Mouse (Mus musculus) forebrain, embryonic 16.5 days (tissue): Measurements from ENCODE around the gene Ehd1. TPM values are rescaled to one million over a fixed set of nuclear protein-coding genes. Genes with fewer than 3 reads are reported as not detected.

ENCODE experiments used
- ATAC-seq: fragments of 200-750 bp; cut with Nextera tagmentation; 2 replicates; pipeline ENCODE4 v1.8.0; 2017; ENCODE audit warnings: mild to moderate bottlenecking, moderate library complexity
- H3K27ac ChIP-seq: fragments of 300-500 bp; sonication (generic); 2 replicates; pipeline ENCODE4 v1.5.1; 2014; ENCODE audit warnings: low read length, control low read depth
- H3K27me3 ChIP-seq: fragments of 300-500 bp; sonication (generic); replicated peaks from 2 replicates; pipeline ENCODE4 v1.6.1; 2014; ENCODE audit warnings: low read length; ENCODE audit not compliant: control insufficient read depth, insufficient read depth
- H3K36me3 ChIP-seq: fragments of 300-500 bp; sonication (generic); 2 replicates; pipeline ENCODE4 v1.6.1; 2014; ENCODE audit not compliant: control insufficient read depth, insufficient read depth
- H3K4me1 ChIP-seq: fragments of 300-500 bp; sonication (generic); replicated peaks from 2 replicates; pipeline ENCODE4 v1.6.1; 2014; ENCODE audit warnings: low read length; ENCODE audit not compliant: control insufficient read depth, insufficient read depth
- H3K4me2 ChIP-seq: fragments of 300-500 bp; sonication (generic); 2 replicates; pipeline ENCODE4 v1.6.1; 2014; ENCODE audit warnings: mild to moderate bottlenecking, low read length, control low read depth
- H3K4me3 ChIP-seq: fragments of 300-500 bp; sonication (generic); replicated peaks from 2 replicates; pipeline ENCODE4 v1.5.1; 2014; ENCODE audit warnings: mild to moderate bottlenecking, low read length, control low read depth
- H3K9ac ChIP-seq: fragments of 300-500 bp; sonication (generic); replicated peaks from 2 replicates; pipeline ENCODE4 v1.6.1; 2014; ENCODE audit warnings: low read depth, low read length, control low read depth
- H3K9me3 ChIP-seq: fragments of 300-500 bp; sonication (generic); 2 replicates; pipeline ENCODE4 v1.6.1; 2016; ENCODE audit warnings: low read length; ENCODE audit not compliant: control insufficient read depth
- WGBS: fragments of 180-500 bp; shearing (Covaris S2); extraction: QIAGEN DNeasy Blood & Tissue Kit; methylation state at CpG from one replicate; pipeline ENCODE4 v1.1.7; 2014; 5-methylcytosine and 5-hydroxymethylcytosine counted together
- polyA plus RNA-seq: library from polyadenylated mRNA; unstranded; fragments of >200 nt; fragmentation: Nextera tagmentation; extraction: Ambion mirVana; gene quantifications from 2 replicates; pipeline ENCODE4 v1.2.1, GENCODE M21; 2015

The Ehd1 gene
- polyA plus RNA-seq, 1 experiment from 2014 or later = 105 TPM

DNA sequence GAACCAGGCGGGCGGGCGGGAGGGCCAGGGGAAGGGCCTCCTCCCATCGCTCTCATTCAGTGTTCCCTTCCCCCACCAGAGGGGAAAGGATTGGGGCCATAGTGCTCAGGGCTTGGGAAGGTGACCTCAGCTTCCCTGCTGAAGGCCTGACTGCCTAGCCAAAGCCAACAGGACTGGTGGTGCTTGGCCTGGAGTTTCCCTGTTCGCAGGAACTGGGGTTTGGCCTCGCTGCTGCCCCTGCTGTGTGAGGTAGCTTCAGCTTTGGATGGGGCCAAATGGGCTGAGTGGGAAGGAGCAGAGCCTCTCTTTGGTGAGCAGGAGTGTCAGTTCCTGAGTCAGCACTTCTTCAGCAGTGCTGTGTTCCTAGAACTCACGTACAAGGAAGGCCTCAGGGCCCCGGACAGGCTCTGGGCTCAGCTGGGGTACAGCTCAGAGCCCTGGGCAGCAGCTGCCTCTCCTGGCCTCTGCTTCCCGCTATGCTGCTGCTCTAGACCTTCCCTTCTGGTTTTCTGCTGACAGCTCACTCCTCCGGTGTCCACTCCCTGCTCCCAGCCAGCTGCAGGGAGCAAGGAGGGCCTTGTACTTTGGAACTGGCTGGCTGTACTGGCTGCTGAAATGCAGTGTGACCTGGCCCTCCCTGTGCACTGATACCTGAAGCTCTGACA, 14.7 kb downstream of the Ehd1 start:
- H3K4me3 ChIP-seq = no peak overlapping the region

DNA sequence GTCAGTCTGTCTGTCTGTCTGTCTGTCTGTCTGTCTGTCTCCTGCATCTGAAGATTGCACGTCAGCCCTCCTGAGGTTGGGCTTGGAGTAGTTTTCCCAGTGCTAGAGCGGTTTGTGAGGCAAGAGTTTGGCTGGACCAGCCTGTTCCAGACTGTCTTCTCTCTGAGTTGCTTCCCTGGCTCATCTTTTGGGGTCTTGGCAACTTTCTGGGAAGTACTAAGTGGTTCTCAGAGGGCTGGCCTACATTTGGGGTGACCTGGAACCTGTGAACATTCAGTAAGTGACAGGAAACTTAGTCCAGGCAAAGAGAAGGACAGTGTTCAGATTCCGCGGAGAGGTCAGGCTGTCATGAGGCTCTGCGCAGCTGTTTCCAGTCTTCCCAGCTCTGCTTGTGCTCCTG, 15.7 kb downstream of the Ehd1 start:
- H3K27me3 ChIP-seq = no peaks in the 10 kb centered on the region
- H3K4me2 ChIP-seq = no peak overlapping the region
- no peak overlapping the region for H3K4me3 ChIP-seq
- H3K9ac ChIP-seq = no peak overlapping the region
- 98% methylated on average over 5 of the region's 5 CpGs for WGBS
- peaks cover 17% of the 10 kb centered on the region; the same call in 1 of the 2 replicates for H3K36me3 ChIP-seq
- H3K9me3 ChIP-seq = no peaks in the 10 kb centered on the region
- no peak overlapping the region for H3K27ac ChIP-seq
- no peaks in the 10 kb centered on the region for H3K4me1 ChIP-seq
- ATAC-seq = no peak

More for the DNA sequence above, 14.7 kb downstream of the Ehd1 start:
- H3K27me3 ChIP-seq = no peaks in the 10 kb centered on the region
- no peak overlapping the region for H3K9ac ChIP-seq
- no peak overlapping the region for H3K27ac ChIP-seq
- peaks cover 15% of the 10 kb centered on the region; the same call in 1 of the 2 replicates for H3K36me3 ChIP-seq
- no peaks in the 10 kb centered on the region for H3K9me3 ChIP-seq
- 78% methylated on average over 10 of the region's 10 CpGs for WGBS
- H3K4me1 ChIP-seq = no peaks in the 10 kb centered on the region
- no peak overlapping the region for H3K4me2 ChIP-seq
- no peak for ATAC-seq

DNA sequence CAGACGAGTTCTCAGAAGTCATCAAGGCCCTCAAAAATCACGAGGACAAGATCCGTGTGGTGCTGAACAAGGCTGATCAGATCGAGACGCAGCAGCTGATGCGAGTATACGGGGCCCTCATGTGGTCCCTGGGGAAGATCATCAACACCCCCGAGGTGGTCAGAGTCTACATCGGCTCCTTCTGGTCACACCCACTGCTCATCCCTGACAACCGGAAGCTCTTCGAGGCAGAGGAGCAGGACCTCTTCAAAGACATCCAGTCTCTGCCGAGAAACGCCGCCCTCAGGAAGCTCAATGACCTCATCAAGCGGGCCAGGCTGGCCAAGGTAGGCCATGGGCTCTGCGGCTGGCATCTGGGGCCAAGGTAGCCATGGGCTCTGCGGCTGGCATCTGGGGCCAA, 17.8 kb downstream of the Ehd1 start:
- Histone ChIP-seq H3K36me3 (peaks cover 31% of the 10 kb centered on the region), H3K27me3 (no peaks in the 10 kb centered on the region), H3K4me3 (no peak overlapping the region), H3K9ac (no peak overlapping the region), H3K4me1 (no peaks in the 10 kb centered on the region), H3K27ac (no peak overlapping the region), H3K4me2 (no peak overlapping the region), H3K9me3 (no peaks in the 10 kb centered on the region)
- WGBS = 95% methylated on average over 16 of the region's 17 CpGs
- ATAC-seq = no peak

GRCm38 (mm10) chr19:6296551-6297210, 20.2 kb downstream of the Ehd1 start:
- Histone ChIP-seq H3K9me3 (no peaks in the 10 kb centered on the region), H3K36me3 (peaks cover 31% of the 10 kb centered on the region), H3K27ac (no peak overlapping the region), H3K9ac (no peak overlapping the region), H3K27me3 (no peaks in the 10 kb centered on the region), H3K4me1 (no peaks in the 10 kb centered on the region), H3K4me3 (no peak overlapping the region), H3K4me2 (no peak overlapping the region)
- no peak for ATAC-seq
- WGBS = 91% methylated on average over 5 of the region's 5 CpGs

DNA sequence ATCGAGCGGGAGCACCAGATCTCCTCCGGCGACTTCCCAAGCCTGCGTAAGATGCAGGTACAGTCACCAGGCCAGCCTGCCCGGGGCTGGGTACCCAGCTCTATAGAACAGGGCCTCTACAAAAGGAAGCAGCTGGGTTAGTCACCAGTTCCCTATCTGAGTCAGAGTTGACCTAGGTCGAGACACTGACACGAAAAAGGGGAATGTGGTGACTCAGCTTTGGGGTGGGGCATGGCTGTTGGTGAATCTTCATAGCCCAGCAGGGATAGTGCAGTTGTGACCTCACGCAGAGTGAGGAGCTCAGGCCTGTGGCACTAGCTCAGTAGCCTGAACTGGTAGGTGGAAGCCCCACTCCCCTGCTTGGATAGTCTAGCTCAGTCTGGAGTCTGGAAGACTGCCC, 21.1 kb downstream of the Ehd1 start:
- Histone ChIP-seq H3K9ac (no peak overlapping the region), H3K27me3 (no peaks in the 10 kb centered on the region), H3K4me1 (no peaks in the 10 kb centered on the region), H3K27ac (no peak overlapping the region), H3K36me3 (peaks cover 31% of the 10 kb centered on the region), H3K4me2 (no peak overlapping the region), H3K4me3 (no peak overlapping the region), H3K9me3 (no peaks in the 10 kb centered on the region)
- WGBS = 95% methylated on average over 9 of the region's 9 CpGs
- no peak for ATAC-seq

GRCm38 (mm10) chr19:6299003-6299402, 22.5 kb downstream of the Ehd1 start:
- Histone ChIP-seq H3K4me3 (no peak overlapping the region), H3K4me2 (no peak overlapping the region), H3K9me3 (no peaks in the 10 kb centered on the region), H3K9ac (no peak overlapping the region), H3K4me1 (no peaks in the 10 kb centered on the region), H3K27ac (no peak overlapping the region), H3K36me3 (peaks cover 31% of the 10 kb centered on the region), H3K27me3 (no peaks in the 10 kb centered on the region)
- WGBS = 82% methylated on average over 4 of the region's 4 CpGs
- no peak for ATAC-seq

GRCm38 (mm10) chr19:6299450-6300267, 23.1 kb downstream of the Ehd1 start:
- H3K27me3 ChIP-seq = no peaks in the 10 kb centered on the region
- WGBS = 91% methylated on average over 7 of the region's 7 CpGs
- no peak overlapping the region for H3K4me2 ChIP-seq
- no peak overlapping the region for H3K4me3 ChIP-seq
- H3K9ac ChIP-seq = no peak overlapping the region
- H3K27ac ChIP-seq = no peak overlapping the region
- H3K36me3 ChIP-seq = peaks cover 28% of the 10 kb centered on the region
- no peaks in the 10 kb centered on the region for H3K9me3 ChIP-seq
- no peak for ATAC-seq
- no peaks in the 10 kb centered on the region for H3K4me1 ChIP-seq

DNA sequence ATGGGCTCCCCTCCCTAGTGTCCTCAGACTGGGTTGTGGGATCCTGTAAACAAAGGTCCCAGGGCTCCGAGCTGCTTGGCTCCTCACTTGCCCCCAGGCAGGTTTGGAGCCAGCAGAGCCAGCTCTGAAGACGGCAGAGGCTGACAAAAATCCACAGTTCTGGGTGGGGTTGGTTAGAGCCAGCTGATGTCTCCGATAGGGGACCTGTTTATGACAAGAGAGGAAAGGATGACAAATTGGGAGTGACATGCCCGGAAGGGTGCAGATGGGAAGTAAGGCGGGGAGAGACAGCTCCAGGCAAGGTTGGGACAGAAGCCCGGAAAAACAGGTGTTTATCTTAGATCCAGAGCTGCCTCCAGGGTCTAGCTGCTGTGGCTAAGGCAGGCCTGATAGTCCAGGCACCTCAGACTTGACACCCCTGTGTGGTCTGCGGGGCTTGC, 23.9 kb downstream of the Ehd1 start:
- Histone ChIP-seq H3K27ac (no peak overlapping the region), H3K9me3 (no peaks in the 10 kb centered on the region), H3K4me2 (no peak overlapping the region), H3K4me3 (no peak overlapping the region), H3K4me1 (no peaks in the 10 kb centered on the region), H3K9ac (no peak overlapping the region), H3K27me3 (no peaks in the 10 kb centered on the region), H3K36me3 (peaks cover 22% of the 10 kb centered on the region)
- WGBS = 75% methylated on average over 7 of the region's 7 CpGs
- ATAC-seq = no peak

- Histone ChIP-seq H3K36me3 (peaks cover 14% of the 10 kb centered on the region), H3K27ac (no peak overlapping the region), H3K4me2 (no peak overlapping the region), H3K27me3 (no peaks in the 10 kb centered on the region), H3K9ac (no peak overlapping the region), H3K9me3 (no peaks in the 10 kb centered on the region), H3K4me1 (peaks cover 8% of the 10 kb centered on the region), H3K4me3 (no peak overlapping the region)
- no peak for ATAC-seq
- 92% methylated on average over 5 of the region's 5 CpGs for WGBS
Observed at GRCm38 (mm10) chr19:6302114-6302513, 25.6 kb downstream of the Ehd1 start.
